Mouse (Mus musculus) effector memory CD4-positive, alpha-beta T cell, adult 5 months (primary cell): Measurements from ENCODE around the gene Cd99l2. TPM values are rescaled to one million over a fixed set of nuclear protein-coding genes. Genes with fewer than 3 reads are reported as not detected.

ENCODE experiments used
- polyA plus RNA-seq: library from polyadenylated mRNA; unstranded; fragments of 100-300 nt; shearing (Covaris generic); gene quantifications from one replicate; pipeline ENCODE4 v1.2.1, GENCODE M21; 2017

Cd99l2 gene
- 8.1 TPM for polyA plus RNA-seq

DNA sequence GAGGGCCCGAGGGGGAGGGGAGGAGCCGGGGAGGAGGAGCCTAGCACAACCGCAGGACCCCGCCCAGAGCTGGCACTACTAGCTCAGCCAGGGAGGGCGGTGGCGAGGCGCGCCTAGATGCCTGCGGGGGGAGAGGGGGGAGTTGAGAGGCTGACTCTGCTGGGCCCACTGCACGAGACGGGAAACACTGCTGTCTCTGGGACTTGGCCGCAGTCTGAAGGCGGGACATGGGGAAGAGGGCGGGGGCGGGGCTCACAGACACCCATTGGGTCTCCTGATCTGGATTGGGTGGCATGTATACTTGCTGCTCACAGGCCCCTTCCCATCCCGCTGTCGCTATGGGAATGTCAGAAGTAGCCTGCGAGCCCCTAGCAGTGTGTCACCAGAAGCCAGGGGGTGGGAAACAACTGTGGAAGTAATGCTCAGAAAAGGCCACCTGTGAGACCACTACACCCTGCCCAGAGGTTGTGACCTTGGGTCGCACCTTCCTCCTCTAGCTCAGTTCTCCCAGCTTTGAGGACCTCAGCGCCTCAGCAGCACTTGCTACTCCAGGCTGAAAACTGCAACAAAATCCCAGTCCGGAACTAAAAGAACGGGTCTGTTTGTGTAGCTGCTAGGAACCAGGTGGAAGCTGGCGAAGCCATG lies at the start of gene Cd99l2:
Cd99l2 (minus strand) TSS at position 216 of the 645 bp plus-strand sequence.

Other genes with a start within 250 kb of the Cd99l2 start
- gene Mtmr1, start 128.1 kb downstream of the Cd99l2 start, polyA plus RNA-seq, result 41.4 TPM
- gene Hmgb3, start 63.1 kb upstream of the Cd99l2 start, polyA plus RNA-seq, result 18.6 TPM
- gene Gpr50, start 170.8 kb upstream of the Cd99l2 start, polyA plus RNA-seq, result not detected